Mouse (Mus musculus): ENCODE results near the gene Klk1b21.
"Not testable (repeated sequence)": the region's sequence is repeated elsewhere in the genome, so short reads cannot be mapped to it uniquely, and the experiment has no call there.

The Klk1b21 gene

DNA sequence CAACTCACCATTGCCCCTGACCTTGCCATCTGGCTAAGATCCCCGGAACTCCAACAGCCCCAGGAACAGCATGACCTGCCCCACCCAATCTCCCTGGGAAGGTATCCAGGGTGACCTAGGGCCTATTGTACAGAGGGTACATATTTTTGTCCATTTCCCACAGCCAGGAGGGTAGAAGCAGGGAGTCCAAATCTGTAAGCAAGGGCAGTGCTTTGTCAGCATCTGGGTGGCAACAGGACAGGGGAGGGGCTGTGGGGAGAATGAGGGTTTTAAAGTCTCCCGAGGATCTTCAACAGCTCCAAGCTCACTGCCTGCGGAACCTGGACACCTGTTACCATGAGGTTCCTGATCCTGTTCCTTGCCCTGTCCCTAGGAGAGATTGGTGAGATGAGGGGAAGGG is at the start of gene Klk1b21:
TSS of gene Klk1b21 (plus strand) at position 301 of the 400 bp plus-strand sequence.
- not testable (repeated sequence) for DNase-seq

DNA sequence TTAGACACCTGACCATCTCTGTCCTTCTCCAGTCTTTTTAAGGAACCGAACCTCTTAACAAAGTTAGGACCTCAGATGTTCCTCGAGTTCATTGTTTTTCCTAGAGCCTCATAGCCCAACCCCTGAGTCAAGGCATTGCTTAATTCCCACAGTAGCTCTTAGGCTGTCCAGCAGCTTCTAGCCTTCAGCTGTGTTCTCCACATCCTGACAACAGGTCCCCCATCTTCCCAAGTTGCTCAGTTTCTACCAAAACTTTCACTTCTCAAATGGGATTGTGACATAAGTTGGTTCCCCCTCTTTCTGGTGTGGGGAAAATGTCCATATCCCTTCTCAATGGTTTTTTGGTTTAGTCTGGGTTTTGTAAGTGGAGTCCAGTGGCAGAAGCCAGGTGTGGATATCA is 30.0 kb upstream of the Klk1b21 start:
- DNase-seq, result no peak

DNA sequence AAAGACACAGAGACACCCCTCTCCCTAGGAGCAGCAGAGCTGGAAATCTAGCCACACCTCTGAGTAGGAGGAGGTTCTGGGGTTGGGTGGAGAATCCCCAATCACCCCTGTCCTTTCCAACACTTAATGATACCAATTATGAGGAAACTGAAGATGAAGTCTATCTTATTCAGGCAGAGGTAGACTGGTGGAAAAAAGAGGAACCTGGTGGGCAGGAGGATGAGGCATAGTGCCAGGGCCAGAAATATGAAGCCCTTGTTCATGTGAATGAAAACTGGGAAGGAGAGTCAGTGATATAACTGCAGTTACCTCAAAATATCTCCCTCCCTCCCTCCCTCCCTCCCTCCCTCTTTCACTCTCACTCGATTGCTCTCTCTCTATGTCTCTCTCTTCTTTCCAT is 24.4 kb upstream of the Klk1b21 start:
- no peak for DNase-seq

DNA sequence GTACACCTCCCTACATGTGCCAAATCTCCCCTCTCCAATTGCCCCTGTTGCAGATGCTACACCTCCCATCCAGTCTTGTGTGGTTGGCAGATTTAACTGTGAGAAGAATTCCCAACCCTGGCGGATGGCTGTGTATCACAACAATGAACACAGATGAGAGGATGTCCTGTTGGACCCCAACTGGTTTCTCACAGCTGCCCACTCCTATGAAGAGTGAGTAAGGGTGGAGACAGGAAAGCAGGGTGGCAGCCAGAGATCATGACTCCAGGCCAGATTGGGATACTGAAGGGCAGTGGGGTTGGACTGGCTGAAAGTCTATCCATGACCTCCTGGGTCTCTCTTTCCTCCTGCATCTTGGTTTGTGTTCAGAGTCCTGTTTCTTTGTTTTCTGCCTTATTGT is 6.0 kb upstream of the Klk1b21 start:
- DNase-seq, result no peak

DNA sequence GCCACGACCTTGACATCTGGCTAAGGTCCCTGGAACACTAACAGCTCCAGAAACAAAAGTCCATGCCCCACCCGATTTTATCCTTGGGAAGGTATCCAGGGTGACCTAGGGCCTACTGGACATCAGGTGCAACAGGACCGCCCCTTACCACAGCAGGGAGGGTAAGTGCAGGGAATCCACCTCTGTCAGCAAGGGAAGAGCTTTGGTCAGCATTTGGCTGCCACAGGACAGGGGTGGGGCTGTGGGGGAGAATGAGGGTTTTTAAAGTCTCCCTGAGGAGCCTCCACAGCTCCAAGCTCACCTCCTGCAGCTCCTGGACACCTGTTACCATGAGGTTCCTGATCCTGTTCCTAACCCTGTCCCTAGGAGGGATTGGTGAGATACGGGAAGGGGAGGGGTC is 10.2 kb downstream of the Klk1b21 start, which contains the start of gene Klk1b22:
TSS of gene Klk1b22 (plus strand) at position 301 of the 400 bp plus-strand sequence.
- no peak for DNase-seq

DNA sequence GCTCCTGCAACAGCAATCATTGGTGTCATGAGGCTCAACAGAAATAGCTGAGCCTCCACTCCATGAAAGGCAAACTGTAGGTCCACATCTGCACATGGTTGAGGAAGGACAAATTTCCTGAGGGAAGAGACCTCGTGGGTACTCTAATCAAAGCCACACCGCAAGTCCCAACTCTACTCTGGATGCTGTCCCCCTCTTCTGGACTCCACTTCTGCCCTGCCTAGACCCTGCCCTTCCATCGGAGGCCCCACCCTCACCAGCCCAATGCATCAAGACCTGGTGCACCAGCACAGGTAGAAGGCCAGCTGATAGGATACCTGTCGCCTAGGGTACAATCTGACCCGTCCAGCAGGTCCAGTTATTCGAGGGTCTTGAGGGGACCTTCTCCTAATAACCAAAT is 21.3 kb downstream of the Klk1b21 start:
- DNase-seq, result no peak

DNA sequence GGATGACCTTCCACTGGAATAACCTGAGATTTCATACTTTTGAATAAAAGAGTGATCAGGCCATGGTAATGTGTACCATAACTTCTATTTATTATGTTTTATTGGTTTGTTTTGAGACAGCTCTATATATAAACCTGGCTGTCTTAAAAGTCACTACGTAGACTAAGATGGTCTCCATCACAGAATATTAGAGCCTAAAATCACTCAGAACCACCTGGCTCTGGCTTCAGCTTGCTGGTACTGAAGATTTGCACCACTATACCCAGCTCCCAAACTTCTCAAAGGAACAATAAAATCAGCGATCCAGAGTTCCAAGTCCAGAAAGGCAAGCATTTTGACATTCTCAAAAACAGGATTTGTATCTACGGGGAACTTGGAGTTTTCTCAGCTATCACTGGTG is 34.3 kb downstream of the Klk1b21 start, which contains the start of gene Klk1b16:
TSS of gene Klk1b16 (plus strand) at position 301 of the 400 bp plus-strand sequence.
- DNase-seq, result no peak
